Mouse (Mus musculus) gastrocnemius, postnatal 25 days (tissue): ENCODE measurements around the gene Gm20715. TPM values are rescaled to one million over a fixed set of nuclear protein-coding genes. Genes with fewer than 3 reads are reported as not detected.
"Not testable (repeated sequence)": the region's sequence is repeated elsewhere in the genome, so short reads cannot be mapped to it uniquely, and the experiment has no call there.

Experiments used
- DNase-seq: peaks from one replicate; pipeline ENCODE4 v3.0.0; 2022
- long read RNA-seq, 2 experiments: library from polyadenylated mRNA; stranded (forward); transcript quantifications; one replicate each; pipeline ENCODE4 v2.0.0; 2021
- total RNA-seq, 2 experiments: library from RNA; stranded (reverse); gene quantifications; 1 replicate in 1 of 2; 2 replicates in 1 of 2; pipeline ENCODE4 v1.2.3; 2021

Gene Gm20715
- not detected for total RNA-seq
- long read RNA-seq, experiment 1, result 0 reads
- long read RNA-seq, experiment 2, result 0 reads

DNA sequence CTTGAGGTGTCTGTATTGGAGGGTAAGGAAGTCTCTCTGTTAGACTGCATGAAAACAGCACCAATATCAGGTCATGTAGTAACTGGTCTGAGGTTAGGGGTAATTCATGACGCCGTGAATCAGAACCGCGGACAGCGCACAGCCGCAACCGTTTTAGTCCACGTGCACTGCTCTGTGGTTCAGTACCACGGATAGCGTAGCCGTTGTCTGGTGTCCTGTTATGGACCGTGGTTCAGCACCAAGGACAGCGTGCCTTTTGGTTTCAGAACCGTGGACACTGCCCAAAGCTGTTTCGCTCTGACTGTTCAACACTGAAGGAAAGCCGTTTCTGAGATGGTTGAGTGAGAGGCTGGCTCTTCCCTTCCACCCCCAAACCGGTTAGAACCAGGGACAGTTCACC, at the start of gene Gm20715:
Gene Gm20715, plus strand, starts transcription at position 235 of the 400 bp plus-strand sequence.
- DNase-seq, result peak; percentile 79

DNA sequence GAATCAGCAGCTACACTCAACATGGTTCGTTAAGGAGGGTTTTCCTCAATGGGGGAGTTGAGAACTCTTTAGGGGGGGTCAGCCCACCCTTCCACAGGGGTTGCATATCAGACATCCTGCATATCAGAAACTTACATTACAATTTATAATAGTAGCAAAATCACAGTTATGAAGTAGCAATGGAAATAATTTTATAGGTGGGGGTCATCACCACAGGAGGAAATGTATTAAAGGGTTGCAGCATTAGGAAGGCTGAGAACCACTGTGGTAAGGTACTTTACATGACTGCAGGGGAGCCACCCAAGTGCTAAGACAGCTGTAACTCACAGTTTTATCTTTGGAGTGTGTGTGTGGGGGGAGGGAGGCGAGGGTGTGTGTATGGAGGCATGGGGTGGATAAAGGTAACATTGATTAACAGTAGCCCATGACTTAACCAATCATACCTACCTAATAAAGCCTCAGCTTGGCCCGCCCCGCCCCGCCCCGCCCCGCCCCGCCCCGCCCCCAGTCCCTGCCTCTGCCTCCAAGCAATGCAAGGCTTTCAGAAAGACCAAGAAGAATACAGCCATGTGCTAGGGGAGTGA, 49.5 kb upstream of the Gm20715 start:
- no peak for DNase-seq

DNA sequence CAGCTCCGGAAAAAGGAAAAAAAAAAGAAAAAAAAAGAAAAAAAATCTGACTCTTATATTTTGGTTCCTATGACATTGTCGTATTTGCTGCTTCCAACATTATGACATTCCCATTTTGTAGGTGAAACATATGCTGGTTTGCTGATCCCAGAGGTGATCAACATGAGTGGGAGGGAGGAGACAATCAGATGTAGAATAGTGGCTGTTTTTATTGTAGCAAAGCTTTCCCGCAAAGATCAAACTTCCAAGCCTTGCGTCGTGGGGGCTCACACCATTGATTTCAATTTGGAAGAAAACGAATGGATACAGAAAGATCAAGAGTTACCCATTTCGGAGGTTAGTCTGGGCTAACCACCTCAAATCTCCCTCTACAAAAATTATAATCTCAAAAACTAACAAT, 48.3 kb upstream of the Gm20715 start:
- no peak for DNase-seq

DNA sequence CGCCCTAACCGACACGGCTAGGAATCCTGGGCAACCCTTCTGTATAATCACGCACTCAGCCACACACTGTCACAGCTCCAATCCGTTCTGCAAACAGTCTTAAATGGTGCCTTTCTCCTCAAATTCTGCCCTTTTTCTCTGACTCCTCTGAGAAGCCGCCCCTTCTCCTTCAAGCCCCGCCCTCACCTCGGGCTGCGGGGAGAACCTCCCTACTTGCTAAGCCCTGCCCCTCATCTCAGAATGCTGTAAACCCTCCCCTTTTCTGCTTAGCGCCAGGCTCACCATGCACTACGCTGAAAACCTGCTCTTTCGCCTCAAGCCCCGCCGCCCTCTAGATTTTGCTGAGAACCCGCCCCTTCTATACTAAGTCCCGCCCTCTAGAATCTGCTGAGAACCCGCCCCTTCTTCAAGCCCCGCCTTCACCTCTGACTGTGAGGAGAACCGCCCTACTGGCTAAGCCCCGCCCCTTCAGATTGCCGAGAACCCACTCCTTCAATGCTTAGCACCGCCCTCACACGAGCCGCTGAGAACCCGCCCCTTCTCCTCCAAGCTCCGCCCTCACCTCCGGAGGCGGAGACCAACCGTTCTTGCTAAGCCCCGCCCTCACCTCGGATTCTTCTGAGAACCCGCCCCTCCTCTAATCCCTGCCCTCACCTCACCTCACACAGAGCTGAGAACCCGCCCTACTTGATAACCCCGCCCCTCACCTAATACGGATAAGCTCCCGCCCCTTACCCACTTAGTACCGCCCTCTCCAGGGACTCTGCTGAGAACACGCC, 47.6 kb upstream of the Gm20715 start:
- peak; percentile 96 for DNase-seq

DNA sequence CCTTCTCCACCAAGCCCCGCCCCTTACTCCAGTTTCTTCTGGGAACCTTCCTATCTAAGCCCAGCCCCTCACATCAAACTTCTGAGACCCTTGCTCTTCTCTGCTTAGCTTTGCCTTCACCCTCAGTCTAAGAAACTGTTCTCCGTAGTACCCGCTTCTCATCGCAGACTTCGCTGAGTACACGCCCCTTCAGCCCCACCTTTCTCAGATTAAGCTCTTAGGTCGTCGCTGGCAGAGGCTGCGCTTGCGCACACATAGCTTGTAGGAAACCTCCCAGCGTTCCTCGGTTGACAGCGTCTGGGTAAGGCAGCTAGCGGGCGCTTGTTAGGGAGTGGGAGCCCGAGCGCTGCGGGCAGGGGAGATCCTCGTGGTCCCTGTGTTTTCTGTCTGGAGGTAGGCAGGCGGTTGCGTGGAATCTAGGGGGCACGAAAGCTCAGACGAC, 47.0 kb upstream of the Gm20715 start, which contains the start of gene Zfp78:
Gene Zfp78, plus strand, starts transcription at position 234 of the 442 bp plus-strand sequence.
- peak; percentile 76 for DNase-seq

DNA sequence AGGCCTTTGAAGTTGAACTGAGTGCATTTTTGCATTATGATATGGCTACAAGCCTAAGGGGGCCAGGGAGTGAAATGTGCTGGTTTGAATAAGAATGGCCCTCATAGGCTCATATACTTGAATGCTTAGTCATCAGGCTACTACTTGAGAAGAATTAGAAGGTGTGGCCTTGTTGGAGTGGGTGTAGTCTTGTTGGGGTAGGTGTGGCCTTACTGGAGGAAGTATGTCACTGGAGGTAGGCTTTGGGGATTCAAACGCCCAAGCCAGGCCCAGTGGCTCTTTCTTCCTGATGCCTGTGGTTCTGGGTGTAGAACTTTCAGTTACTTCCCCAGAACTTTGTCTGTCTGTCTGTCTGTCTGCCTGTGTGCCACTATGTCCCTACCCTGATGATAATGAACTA, 45.3 kb upstream of the Gm20715 start:
- no peak for DNase-seq

DNA sequence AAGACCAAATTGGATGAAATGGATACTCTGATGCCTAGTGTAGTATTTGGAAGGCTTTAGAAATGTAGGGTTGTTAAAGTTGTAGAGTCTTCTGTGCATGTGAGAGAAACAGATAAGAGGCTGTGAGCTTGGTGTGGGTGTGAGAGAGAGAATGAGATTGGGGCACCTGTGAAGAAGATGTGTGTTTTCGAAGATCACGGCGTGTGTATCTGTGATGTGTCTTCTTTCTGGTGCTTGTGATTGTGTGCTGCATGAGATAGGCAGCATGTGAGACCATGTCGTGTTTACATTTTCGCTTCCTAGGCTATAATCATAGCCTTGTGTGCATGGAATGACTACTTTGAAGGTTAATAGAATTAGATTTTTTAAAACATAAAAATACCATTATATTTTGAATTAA, 42.9 kb upstream of the Gm20715 start:
- DNase-seq, result no peak

DNA sequence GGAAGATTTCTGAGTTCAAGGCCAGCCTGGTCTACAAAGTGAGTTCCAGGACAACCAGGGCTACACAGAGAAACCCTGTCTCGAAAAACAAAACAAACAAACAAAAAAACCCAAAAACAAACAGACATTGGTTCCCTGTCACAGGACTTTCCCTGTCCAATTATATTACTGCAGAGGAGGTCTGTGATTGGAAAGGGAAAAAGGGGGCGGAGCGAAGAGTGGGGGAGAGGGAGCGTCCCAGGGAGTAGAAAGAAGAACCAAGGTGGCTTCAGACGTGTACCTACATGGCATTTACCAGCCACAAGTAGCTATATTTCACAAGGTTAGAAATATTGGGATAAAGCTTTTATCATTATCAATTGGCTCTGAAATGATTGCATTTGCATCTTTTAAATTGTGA, 41.9 kb upstream of the Gm20715 start:
- DNase-seq, result not testable (repeated sequence)

DNA sequence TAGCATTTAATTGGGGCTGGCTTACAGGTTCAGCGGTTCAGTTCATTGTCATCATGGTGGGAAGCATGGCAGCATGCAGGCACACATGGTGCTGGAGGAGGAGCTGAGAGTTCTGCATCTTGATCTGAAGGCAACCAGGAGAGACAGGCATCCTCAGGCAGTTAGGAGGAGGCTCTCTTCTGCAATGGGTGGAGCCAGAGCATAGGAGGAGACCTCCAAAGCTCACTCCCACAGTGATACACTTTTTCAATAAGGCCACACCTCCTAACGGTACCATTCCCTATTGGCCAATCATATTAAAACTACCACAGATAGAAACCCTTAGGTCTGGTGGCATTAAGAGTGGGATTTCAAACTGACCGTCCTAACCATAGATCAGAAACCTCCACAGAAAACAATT, 40.6 kb upstream of the Gm20715 start:
- DNase-seq, result no peak

DNA sequence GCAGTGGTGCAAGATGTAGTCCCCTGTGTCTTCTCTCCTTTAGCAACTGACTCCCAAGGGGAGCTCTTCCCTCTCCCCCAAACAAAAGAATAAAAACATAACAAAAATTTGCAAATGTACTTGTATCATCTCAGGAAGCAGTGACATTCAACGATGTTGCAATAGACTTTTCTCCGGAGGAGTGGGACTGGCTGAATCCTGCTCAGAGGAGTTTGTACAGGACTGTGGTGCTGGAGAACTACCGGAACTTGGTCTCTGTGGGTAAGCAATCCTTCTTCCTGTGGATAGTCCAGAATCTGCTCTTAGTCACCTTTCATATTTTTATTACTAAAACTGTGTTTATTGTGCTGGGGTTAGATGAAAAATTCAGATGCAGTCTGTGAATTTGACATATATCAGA, 37.1 kb upstream of the Gm20715 start:
- DNase-seq, result no peak

DNA sequence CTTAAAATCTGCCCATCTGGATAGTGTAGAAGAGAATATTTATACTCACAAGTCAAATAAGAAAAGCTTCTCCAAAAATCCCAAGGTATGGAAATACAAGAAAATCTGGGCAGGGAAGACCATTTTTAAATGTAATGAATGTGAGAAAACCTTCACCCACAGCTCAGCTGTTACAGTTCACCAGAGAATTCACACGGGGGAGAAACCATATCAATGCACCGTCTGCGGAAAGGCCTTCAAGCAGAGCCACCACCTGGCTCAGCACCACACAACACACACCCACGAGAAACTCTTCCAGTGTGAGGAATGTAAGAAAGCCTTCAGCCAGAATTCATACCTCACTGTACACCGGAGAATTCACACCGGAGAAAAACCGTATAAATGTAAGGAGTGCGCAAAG, 31.6 kb upstream of the Gm20715 start:
- no peak for DNase-seq

DNA sequence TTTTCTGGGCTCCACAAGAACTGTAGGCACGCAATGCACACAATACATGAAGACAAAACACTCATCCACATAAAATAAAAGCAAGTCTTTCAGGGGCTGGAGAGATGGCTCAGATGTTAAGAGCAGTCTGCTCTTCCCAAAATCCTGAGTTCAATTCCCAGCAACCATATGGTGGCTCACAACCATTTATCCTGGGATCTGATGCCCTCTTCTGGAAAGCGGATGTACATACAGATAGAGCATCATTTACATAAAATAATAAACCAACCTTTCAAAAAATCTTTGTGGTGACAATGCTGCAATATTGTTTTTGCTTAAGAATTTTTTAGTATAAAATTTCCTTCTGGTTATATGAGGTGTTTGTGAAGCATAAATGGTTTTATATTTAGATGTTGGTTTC, 28.6 kb upstream of the Gm20715 start:
- DNase-seq, result no peak

DNA sequence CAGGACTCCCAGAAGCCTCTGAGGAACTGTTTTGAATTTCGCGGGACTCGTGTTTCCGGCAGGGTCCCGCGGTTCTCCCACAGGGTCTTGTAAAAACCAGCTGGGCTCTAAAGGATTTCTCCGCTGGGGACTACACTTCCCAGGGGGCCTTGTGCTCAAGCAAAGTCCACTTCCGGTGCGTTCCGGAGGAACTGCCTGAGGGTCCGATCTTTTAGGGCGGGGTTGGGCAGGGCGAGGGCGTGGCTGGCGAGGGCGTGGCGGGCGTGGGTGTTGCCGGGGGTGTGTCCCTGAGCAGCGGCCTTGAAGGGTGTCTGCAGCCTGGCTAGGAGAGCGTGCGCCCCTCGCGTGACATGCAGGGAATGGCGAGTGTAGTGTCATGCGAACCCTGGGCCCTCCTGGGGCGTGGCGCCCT, 27.0 kb upstream of the Gm20715 start, which contains the start of gene Zfp28:
Gene Zfp28, plus strand, starts transcription at position 252 of the 412 bp plus-strand sequence.
- peak; percentile 94 for DNase-seq

DNA sequence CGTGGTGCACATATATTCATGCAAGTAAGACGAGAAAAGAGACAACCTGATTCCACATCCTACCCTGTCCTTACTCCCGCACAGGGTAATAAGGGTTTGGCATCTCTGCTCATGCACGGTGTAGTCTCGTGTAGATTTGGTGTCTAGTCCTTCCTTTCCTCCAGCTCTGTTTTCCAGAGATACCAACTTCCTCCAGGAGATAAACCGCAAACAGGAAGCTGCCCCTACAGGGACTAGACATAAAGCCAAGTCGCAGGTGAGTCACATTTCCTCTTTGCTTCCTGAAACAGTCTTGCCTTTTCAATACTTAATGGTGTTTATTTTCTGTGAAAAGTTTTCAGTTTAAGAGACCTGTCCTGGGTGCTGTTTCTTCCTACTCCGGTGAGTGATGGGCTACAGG, 26.1 kb upstream of the Gm20715 start:
- no peak for DNase-seq

DNA sequence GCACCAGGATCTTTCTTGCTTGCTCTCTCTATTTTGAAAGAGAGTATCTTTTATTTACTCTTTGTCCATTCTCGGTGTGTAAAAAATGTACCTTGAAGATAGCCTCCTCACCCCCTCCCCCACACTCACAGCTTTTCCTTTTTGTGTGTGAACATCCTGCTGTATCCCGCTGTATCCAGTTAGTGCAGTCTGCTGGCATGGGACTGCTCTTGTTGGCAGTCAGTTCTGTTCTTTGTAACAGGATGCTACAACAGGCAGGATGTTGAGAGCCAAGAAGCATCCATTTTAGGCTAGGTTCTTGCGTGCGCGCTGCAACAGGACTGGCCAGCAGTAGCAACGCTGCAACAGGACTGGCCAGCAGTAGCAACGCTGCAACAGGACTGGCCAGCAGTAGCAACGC, 23.1 kb upstream of the Gm20715 start:
- DNase-seq, result peak; percentile 16

DNA sequence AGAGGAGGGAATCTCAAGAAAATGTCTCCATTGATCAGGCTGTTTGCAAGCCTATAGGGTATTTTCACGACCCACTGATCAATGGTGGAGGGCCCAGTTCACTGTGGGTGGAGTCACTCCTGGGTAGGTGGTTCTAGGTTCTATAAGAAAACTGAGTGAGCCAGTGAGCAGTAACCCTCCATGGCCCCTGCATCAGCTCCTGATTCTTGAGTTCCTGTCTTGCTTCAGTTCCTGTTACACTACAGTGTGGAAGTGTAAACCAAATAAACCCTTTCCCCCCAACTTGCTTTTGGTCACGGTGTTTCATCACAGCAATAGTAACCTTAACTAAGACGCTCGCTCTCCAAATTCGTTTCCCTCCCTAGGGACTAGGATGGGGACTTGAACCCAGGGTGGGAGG, 21.1 kb upstream of the Gm20715 start:
- no peak for DNase-seq

DNA sequence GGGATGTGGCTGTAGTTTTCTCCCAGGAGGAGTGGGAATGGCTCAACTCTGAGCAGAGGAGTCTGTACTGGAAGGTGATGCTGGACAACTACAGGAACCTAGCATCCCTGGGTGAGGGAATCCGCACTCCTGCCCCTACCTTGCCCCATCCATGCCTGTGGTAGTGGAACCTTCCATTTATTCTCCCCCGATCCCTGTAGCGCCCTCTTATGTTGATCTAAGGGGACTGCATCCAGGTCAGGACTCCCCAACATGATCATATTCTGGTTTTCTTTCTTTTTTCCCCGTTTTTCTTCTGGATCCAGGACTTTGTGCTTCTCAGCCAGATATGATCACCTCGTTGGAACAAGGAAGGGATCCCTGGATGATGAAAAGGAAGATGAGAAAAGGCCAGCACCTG, 20.6 kb upstream of the Gm20715 start:
- no peak for DNase-seq

DNA sequence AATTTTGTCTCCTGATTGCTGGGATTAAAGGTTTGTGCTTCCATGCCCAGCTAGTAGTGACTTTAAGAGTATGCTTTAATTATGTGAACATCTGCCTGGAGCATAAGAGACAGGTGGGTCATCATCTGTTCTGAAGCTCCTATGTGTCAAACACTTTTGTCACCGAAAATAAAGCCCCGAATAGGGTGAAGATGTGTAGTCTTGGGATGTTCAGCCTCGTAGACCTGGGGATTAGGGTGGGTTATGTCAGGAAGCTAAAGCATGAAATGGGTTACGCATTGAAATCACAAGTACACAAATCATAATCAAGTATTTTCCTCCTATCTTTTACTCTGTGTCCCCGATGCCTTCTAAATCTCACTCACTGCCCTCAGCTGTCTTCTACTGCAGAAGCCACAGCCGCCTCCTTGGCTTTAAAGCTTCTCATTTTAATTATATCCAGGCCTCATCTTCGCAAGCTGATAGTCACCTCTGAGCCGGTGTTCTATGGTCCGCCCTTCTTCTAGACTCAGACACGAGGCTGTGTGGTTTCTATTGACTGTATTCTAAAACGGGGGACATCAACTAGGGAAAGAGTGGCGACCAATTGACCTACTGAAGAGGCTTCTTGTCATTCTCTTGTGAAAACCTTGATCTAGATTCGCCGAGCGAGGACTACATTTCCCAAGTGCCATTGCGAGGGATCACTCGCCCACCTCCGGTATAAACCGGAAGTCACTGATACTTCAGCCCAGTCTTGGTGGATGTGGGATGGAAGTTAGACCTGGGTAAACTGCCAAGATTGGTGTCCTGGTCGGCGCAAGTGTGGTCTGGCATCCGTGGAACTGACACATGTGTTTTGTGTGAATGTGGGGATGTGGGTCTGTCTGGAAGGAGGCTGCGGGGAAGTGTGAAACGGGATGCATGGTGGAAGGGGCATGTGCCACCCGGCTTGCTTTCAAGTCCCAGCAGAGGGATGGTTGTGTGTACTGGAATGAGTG, 11.8 kb upstream of the Gm20715 start, which contains the start of gene Smim17:
Gene Smim17, plus strand, starts transcription at position 720 of the 980 bp plus-strand sequence.
- peak; percentile 17 for DNase-seq

DNA sequence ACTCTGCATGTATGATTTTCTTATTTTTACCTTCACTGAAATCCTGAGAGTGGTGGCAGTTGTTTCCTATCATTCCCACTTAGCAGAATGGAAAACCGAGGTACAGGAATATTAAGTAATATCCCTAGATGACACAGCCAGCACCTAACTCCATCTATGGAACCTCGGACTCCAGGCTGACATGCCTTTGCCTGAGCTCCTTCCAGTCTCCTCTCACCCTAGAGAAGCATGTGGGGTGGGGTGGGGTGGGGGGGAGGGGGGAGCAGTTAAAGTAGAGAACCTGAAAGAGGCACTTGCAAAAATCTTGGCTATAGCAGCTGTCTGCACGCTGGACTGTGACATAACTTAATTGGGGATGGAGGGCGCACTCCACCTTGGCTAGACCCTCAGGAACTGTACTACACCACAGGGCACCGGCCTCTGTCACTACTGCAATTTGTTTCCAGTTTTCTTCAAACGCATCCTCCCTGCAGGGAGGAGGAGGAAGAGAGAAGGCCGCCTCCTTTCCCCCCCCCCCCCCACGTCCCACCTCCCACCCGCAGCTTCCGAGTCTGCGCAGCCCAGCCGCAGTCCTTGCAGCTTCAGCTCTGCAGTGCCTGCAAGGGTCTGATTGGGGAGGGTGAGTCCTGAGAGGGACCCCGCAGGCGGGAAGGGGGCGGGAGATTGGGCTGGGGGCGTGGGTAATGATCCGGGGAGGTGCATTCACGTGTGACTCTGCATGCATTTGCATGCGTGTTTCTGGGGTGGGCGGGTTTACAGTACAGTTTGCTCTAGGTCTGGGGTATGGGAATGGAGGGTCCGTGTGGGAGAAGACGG, 4.8 kb downstream of the Gm20715 start:
- no peak for DNase-seq

DNA sequence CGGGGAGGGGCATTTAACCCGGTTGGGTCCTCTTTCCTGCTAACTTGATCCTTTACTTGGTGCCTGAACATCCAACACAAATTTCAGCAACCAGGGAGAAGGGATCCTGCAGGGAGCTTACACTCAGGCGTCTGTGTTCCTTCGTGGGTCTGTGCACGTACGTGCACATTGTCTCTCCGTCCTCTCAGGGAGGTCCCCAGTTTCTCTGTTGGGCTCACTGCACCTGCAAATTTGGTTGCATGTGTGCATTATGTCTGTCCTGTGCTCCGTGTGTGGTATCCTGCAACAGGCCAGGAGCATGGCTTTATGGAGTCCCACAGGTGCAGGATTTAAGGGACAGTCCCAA, 5.3 kb downstream of the Gm20715 start:
- DNase-seq, result no peak

DNA sequence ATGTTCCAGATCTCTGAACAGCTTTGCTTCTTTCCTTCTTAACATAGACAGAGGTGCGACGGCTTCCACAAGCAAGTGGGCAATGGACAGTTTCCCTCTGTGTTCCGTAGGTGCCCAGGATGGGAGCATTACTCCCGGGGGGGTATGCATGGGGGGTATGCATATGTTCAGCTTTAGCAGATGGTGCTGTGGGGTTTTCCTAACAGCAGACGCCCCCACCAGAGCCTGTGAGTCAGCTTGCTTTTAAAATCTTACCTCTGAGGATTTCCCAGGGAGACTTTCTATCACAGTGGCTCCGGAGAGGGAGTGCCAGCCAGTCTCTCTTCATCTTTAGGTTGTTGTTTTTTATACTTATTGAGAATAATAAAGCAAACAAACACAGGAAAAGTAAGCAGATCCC, 9.8 kb downstream of the Gm20715 start:
- DNase-seq, result no peak

DNA sequence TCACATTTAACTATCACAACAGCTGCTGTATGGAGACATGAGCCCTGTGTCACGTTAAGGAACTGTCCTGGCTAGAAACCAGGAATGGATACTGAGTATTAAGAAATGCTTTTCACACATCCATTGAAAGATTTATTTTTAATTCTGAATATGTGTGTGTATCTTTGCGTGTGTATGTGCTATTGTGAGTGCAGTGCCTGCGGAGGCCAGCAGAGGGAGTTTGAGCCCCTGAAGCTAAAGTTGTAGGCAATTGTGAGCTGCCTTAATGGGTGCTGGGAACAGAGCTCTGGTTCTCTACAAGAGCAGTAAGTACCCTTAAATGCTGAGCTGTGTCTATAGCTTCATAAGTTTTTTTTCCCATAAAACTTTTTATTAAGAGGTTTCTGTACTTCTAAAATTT, 19.3 kb downstream of the Gm20715 start:
- DNase-seq, result no peak
